Mouse (Mus musculus): ENCODE results near the gene Armcx2. TPM values are rescaled to one million over a fixed set of nuclear protein-coding genes. Genes with fewer than 3 reads are reported as not detected.
"Not testable (repeated sequence)": the region's sequence is repeated elsewhere in the genome, so short reads cannot be mapped to it uniquely, and the experiment has no call there.

Gene Armcx2
- polyA plus RNA-seq (2014; fragmentation: Nextera tagmentation; extraction: Ambion mirVana) = 59.2 and 61.9 TPM in 2 replicates

- Histone ChIP-seq H3K27me3 (ENCODE audit: control insufficient read depth, insufficient read depth, low read length) (no peaks in the 10 kb centered on the region), H3K9ac (ENCODE audit: low read length) (peak within 1 kb of the TSS; percentile 79), H3K4me1 (ENCODE audit: control insufficient read depth in 2 of 2, insufficient read depth in 2 of 2, low read length in 2 of 2) (no peaks in the 10 kb centered on the region; a peak in 2 of 4 replicates), H3K4me3 (ENCODE audit: control insufficient read depth in 1 of 2, insufficient read depth in 1 of 2, low read depth in 1 of 2, low read length in 2 of 2) (peak within 1 kb of the TSS; percentile 58 to 78), H3K9me3 (ENCODE audit: control insufficient read depth, low read length) (no peaks in the 10 kb centered on the region), H3K4me2 (ENCODE audit: low read length) (peak within 1 kb of the TSS; percentile 63), H3K36me3 (ENCODE audit: control insufficient read depth, insufficient read depth, low read length) (peaks cover 26% of the 10 kb centered on the region), H3K27ac (replicated peaks in 1 of 2; ENCODE audit: control insufficient read depth in 1 of 2, insufficient read depth in 1 of 2, low read depth in 2 of 2, low read length in 2 of 2) (peak within 1 kb of the TSS; percentile 76)
- whole genome bisulfite sequencing = 11% methylated on average over 16 of the region's 16 CpGs
- ATAC-seq (ENCODE audit: insufficient number of reproducible peaks, insufficient read depth, low FRiP score, low read depth) = peak; percentile 78
Measured at GRCm38 (mm10) chrX:134808755-134809224, at the start of gene Armcx2. TSS of gene Armcx2 (minus strand) at chrX:134809221.

- no peaks in the 10 kb centered on the region for H3K4me1 ChIP-seq (ENCODE audit: control insufficient read depth in 2 of 2, insufficient read depth in 2 of 2, low read length in 2 of 2)
- no peaks in the 10 kb centered on the region for H3K36me3 ChIP-seq (ENCODE audit: control insufficient read depth, insufficient read depth, low read length)
- H3K9ac ChIP-seq (ENCODE audit: low read length) = no peak overlapping the region
- H3K27ac ChIP-seq (replicated peaks in 1 of 2; ENCODE audit: control insufficient read depth in 1 of 2, insufficient read depth in 1 of 2, low read depth in 2 of 2, low read length in 2 of 2) = no peak overlapping the region
- no peak for ATAC-seq (ENCODE audit: insufficient number of reproducible peaks, insufficient read depth, low FRiP score, low read depth)
- 50% methylated on average over 3 of the region's 4 CpGs for WGBS
- H3K4me2 ChIP-seq (ENCODE audit: low read length) = no peak overlapping the region
- H3K9me3 ChIP-seq (ENCODE audit: control insufficient read depth, low read length) = no peaks in the 10 kb centered on the region
- no peaks in the 10 kb centered on the region for H3K27me3 ChIP-seq (ENCODE audit: control insufficient read depth, insufficient read depth, low read length)
- no peak overlapping the region for H3K4me3 ChIP-seq (ENCODE audit: control insufficient read depth in 1 of 2, insufficient read depth in 1 of 2, low read depth in 1 of 2, low read length in 2 of 2)
Measured at GRCm38 (mm10) chrX:134849662-134850061, 40.6 kb upstream of the Armcx2 start.

DNA sequence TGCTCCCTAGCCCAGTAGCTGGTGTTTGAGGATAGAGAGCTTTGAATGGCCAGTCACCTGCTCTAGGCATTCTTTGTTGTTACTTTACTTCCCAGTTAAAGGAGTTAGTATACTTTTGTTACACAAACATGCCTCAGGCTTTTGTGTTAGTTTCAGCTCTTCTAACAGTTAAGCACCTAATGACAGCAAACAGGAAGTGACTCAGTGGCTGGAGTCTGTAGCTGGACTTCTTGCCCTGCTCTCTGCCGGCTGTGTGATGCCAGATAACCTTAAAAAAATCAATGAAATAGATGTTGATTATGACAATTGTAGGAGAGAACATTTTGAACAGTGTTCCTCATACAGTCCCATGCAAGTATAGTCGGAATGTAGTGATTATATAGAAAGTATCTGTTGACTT is 35.4 kb upstream of the Armcx2 start:
- ATAC-seq (ENCODE audit: insufficient number of reproducible peaks, insufficient read depth, low FRiP score, low read depth) = no peak
- Histone ChIP-seq H3K4me2 (ENCODE audit: low read length) (no peak overlapping the region), H3K36me3 (ENCODE audit: control insufficient read depth, insufficient read depth, low read length) (no peaks in the 10 kb centered on the region), H3K27me3 (ENCODE audit: control insufficient read depth, insufficient read depth, low read length) (no peaks in the 10 kb centered on the region), H3K9me3 (ENCODE audit: control insufficient read depth, low read length) (no peaks in the 10 kb centered on the region), H3K4me3 (ENCODE audit: control insufficient read depth in 1 of 2, insufficient read depth in 1 of 2, low read depth in 1 of 2, low read length in 2 of 2) (no peak overlapping the region), H3K4me1 (ENCODE audit: control insufficient read depth in 2 of 2, insufficient read depth in 2 of 2, low read length in 2 of 2) (no peaks in the 10 kb centered on the region), H3K27ac (replicated peaks in 1 of 2; ENCODE audit: control insufficient read depth in 1 of 2, insufficient read depth in 1 of 2, low read depth in 2 of 2, low read length in 2 of 2) (no peak overlapping the region), H3K9ac (ENCODE audit: low read length) (no peak overlapping the region)
- WGBS = 39% methylated on average over 2 of the region's 2 CpGs

- no peak overlapping the region for H3K4me3 ChIP-seq (ENCODE audit: control insufficient read depth in 1 of 2, insufficient read depth in 1 of 2, low read depth in 1 of 2, low read length in 2 of 2)
- H3K27ac ChIP-seq (replicated peaks in 1 of 2; ENCODE audit: control insufficient read depth in 1 of 2, insufficient read depth in 1 of 2, low read depth in 2 of 2, low read length in 2 of 2) = no peak overlapping the region
- WGBS = 45% methylated on average over 3 of the region's 3 CpGs
- no peaks in the 10 kb centered on the region for H3K36me3 ChIP-seq (ENCODE audit: control insufficient read depth, insufficient read depth, low read length)
- no peaks in the 10 kb centered on the region; the same call in 1 of the 2 replicates for H3K27me3 ChIP-seq (ENCODE audit: control insufficient read depth, insufficient read depth, low read length)
- no peak overlapping the region for H3K9ac ChIP-seq (ENCODE audit: low read length)
- H3K4me2 ChIP-seq (ENCODE audit: low read length) = no peak overlapping the region
- ATAC-seq (ENCODE audit: insufficient number of reproducible peaks, insufficient read depth, low FRiP score, low read depth) = no peak
- no peaks in the 10 kb centered on the region for H3K4me1 ChIP-seq (ENCODE audit: control insufficient read depth in 2 of 2, insufficient read depth in 2 of 2, low read length in 2 of 2)
- no peaks in the 10 kb centered on the region for H3K9me3 ChIP-seq (ENCODE audit: control insufficient read depth, low read length)
Measured at GRCm38 (mm10) chrX:134830508-134830907, 21.5 kb upstream of the Armcx2 start.

DNA sequence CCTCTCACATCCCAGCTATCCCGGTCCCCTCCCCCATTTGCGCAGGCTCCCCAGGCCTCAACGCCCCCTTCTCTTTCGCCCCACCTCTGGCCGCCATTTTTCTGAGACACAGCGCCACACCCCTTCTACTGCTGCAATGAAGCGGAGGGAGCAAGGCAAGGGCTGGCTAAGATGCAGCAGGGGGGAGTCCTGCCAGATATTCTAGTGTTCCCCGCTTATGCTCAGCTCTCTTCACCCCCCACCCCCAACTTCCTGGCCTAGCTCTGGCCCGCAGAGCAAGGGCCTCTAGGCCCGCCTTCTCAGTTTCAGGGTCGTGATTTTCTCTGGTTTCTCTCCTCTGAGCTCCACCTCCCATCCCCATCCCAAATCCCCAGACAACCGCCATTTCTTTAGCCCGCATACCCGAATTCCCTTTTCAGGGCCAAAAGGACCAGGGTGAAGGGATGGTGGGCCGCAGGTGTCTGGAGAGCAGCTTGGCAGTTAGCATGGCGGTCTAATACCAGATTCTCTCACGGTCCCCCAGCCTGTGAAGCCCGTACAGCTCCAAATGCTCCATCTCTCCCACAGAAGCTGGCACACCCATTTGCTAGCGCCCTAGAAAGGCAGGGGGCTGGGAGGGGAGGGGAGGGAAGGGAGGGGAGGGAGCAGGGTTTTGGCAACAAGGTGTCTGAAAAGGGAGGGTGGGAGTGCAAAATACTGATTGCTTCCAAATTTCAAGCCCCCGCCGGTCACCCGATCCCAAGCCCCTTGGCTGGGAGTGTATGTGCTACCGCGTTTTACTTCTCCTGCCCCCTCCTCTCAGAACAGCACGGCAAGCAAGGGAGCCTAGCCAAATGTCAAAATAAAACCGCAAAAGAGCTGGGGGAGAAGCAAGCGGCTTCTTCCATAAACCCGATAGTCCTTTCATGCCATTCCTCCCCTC is 927 bp downstream of the Armcx2 start:
- Histone ChIP-seq H3K36me3 (ENCODE audit: control insufficient read depth, insufficient read depth, low read length) (peaks cover 26% of the 10 kb centered on the region), H3K9me3 (ENCODE audit: control insufficient read depth, low read length) (no peaks in the 10 kb centered on the region), H3K27ac (replicated peaks in 1 of 2; ENCODE audit: control insufficient read depth in 1 of 2, insufficient read depth in 1 of 2, low read depth in 2 of 2, low read length in 2 of 2) (peak overlapping the region; percentile 76), H3K4me2 (ENCODE audit: low read length) (peak overlapping the region; percentile 63), H3K9ac (ENCODE audit: low read length) (peak overlapping the region; percentile 79), H3K27me3 (ENCODE audit: control insufficient read depth, insufficient read depth, low read length) (no peaks in the 10 kb centered on the region), H3K4me1 (ENCODE audit: control insufficient read depth in 2 of 2, insufficient read depth in 2 of 2, low read length in 2 of 2) (no peaks in the 10 kb centered on the region; a peak in 2 of 4 replicates), H3K4me3 (ENCODE audit: control insufficient read depth in 1 of 2, insufficient read depth in 1 of 2, low read depth in 1 of 2, low read length in 2 of 2) (peak overlapping the region; percentile 58 to 78)
- ATAC-seq (ENCODE audit: insufficient number of reproducible peaks, insufficient read depth, low FRiP score, low read depth) = peak; percentile 73
- WGBS = 14% methylated on average over 27 of the region's 28 CpGs

DNA sequence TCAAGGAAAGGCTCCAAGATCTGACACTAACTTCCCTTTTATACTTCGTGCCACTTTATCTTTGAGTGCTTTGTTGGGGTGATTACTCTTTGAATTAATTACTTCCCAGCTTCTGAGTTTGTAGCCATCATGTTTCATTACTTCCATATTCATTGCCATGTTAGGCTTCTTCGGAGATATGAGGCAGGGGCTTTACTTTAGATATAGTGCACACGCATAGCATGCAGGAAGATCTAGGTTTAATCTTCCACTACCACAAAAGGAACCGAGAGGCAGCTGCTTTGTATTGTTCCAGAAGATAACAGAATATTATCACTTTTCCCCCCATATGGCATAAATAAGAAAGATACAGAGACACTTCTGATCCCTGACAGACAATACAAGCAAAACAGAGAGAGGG is 21.3 kb downstream of the Armcx2 start:
- Histone ChIP-seq H3K9ac (ENCODE audit: low read length) (no peak overlapping the region), H3K4me2 (ENCODE audit: low read length) (no peak overlapping the region), H3K27me3 (ENCODE audit: control insufficient read depth, insufficient read depth, low read length) (no peaks in the 10 kb centered on the region), H3K4me1 (ENCODE audit: control insufficient read depth in 2 of 2, insufficient read depth in 2 of 2, low read length in 2 of 2) (no peaks in the 10 kb centered on the region), H3K9me3 (ENCODE audit: control insufficient read depth, low read length) (no peaks in the 10 kb centered on the region), H3K4me3 (ENCODE audit: control insufficient read depth in 1 of 2, insufficient read depth in 1 of 2, low read depth in 1 of 2, low read length in 2 of 2) (no peak overlapping the region), H3K27ac (replicated peaks in 1 of 2; ENCODE audit: control insufficient read depth in 1 of 2, insufficient read depth in 1 of 2, low read depth in 2 of 2, low read length in 2 of 2) (no peak overlapping the region), H3K36me3 (ENCODE audit: control insufficient read depth, insufficient read depth, low read length) (no peaks in the 10 kb centered on the region)
- ATAC-seq (ENCODE audit: insufficient number of reproducible peaks, insufficient read depth, low FRiP score, low read depth) = no peak
- WGBS = 61% methylated on average over 4 of the region's 4 CpGs

- not testable (repeated sequence) for H3K4me1 ChIP-seq (ENCODE audit: control insufficient read depth in 2 of 2, insufficient read depth in 2 of 2, low read length in 2 of 2); H3K4me3 ChIP-seq (ENCODE audit: control insufficient read depth in 1 of 2, insufficient read depth in 1 of 2, low read depth in 1 of 2, low read length in 2 of 2); H3K9me3 ChIP-seq (ENCODE audit: control insufficient read depth, low read length); ATAC-seq (ENCODE audit: insufficient number of reproducible peaks, insufficient read depth, low FRiP score, low read depth); H3K27ac ChIP-seq (replicated peaks in 1 of 2; ENCODE audit: control insufficient read depth in 1 of 2, insufficient read depth in 1 of 2, low read depth in 2 of 2, low read length in 2 of 2); H3K27me3 ChIP-seq (ENCODE audit: control insufficient read depth, insufficient read depth, low read length); H3K36me3 ChIP-seq (ENCODE audit: control insufficient read depth, insufficient read depth, low read length); H3K9ac ChIP-seq (ENCODE audit: low read length); H3K4me2 ChIP-seq (ENCODE audit: low read length)
- 42% methylated on average over 4 of the region's 4 CpGs for WGBS
Measured at GRCm38 (mm10) chrX:134763428-134764198, 45.4 kb downstream of the Armcx2 start.
